Mouse (Mus musculus) kidney, adult 2 months (tissue): ENCODE results near the gene Rabif.

ENCODE experiments used
- CTCF ChIP-seq: fragments of 200-500 bp; conservative IDR thresholded peaks from 2 replicates; pipeline ENCODE4 v1.5.1; 2011; ENCODE audit warnings: low read depth, mild to moderate bottlenecking, control low read depth, low read length, moderate library complexity, mixed read lengths; ENCODE audit not compliant: insufficient read depth, insufficient read length
- POLR2A ChIP-seq: fragments of 200-500 bp; IDR thresholded peaks from one replicate; pipeline ENCODE4 v1.6.1; 2011; ENCODE audit warnings: low read depth, low read length, control low read depth

GRCm38 (mm10) chr1:134551869-134552268 is 57.4 kb downstream of the Rabif start:
- TF ChIP-seq CTCF, result no peak
- TF ChIP-seq POLR2A, result no peak
